Comparison of ENCODE assay signal across 8 mouse cellular contexts in the genomic region with DNA sequence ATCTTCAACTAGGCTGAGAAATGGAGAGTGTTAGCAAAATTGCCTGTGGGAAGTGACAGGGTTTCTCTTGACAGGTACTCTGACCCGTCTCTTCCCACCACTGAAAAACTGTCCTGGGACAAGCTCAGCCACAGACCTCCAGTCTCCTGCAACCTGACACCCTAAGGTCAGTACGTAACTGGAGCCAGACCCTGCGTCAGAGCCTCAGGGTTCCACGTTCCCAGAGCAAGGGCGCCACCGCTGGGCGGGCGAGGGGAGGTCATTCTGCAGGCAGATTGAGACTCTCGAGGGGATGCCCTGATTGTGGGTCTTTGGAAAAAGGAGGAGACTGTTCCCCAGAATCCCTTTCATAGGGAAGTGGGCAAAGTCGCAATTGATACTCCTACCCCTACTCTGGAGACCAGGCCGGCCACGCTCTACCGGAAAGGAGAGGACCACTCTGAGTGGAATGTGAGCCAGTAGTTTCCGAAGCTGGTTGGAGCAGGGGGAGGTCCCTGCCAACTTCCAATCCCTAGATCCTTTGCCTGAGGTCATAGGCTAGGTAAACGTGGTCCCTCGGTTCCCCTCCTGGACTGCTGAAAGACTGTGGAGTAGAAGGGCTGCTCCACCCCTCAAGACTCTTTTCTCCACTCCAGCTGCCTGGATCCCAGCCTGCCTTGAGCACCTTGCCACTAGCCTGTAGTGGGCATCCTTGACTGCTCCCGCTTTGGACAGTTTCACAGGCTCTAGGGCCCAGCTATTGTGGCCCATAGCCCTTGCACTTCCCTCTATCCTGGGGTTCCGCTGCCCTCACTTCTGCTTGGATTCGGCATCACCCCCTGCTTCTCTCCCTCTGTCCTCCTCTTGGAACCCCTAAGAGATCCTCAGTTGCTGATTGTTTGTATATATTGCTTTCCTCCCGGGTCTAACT.
DNase-seq lines count a peak whose midpoint lies in the region; ATAC-seq and TF ChIP-seq lines count a peak whose summit lies in the region.

No protein-coding gene starts in this region.

- 13% methylated on average over 20 of the region's 20 CpGs for WGBS in lung, embryonic 16.5 days

- no peaks in the 10 kb centered on the region for H3K4me1 ChIP-seq in lung, embryonic 16.5 days (replicated peaks; ENCODE audit: control insufficient read depth, insufficient read depth, low read length)

- no peak overlapping the region for H3K4me3 ChIP-seq in lung, embryonic 16.5 days (ENCODE audit: low read length)

- DNase-seq in right cerebral cortex, adult 18-20 months, result peak; percentile 13
- no peak for DNase-seq in right cerebral cortex, postnatal 36 days (ENCODE audit: low spot score in 2 of 2)
- peak; percentile 42 for DNase-seq in brain, embryonic 14.5 days (ENCODE audit: low read depth)
- DNase-seq in gastrocnemius, postnatal 25 days, result peak; percentile 38
- DNase-seq in kidney, adult 8-10 months, result peak; percentile 9 to 25
- peak; percentile 54 for DNase-seq in thymus, postnatal 4 days

- ATAC-seq in lung, embryonic 16.5 days (ENCODE audit: low read depth), result peak; percentile 82
- ATAC-seq in megakaryocyte-erythroid progenitor cell, adult 5-6 weeks (replicated peaks; ENCODE audit: low FRiP score, low TSS enrichment, poor library complexity, severe bottlenecking), result no peak

- H3K9ac ChIP-seq in lung, embryonic 16.5 days (ENCODE audit: low read length), result no peak overlapping the region

- no peak overlapping the region for H3K27ac ChIP-seq in lung, embryonic 16.5 days (ENCODE audit: low read length)

- no peaks in the 10 kb centered on the region for H3K27me3 ChIP-seq in lung, embryonic 16.5 days (ENCODE audit: control insufficient read depth, insufficient read depth, low read depth, low read length)

- H3K36me3 ChIP-seq in lung, embryonic 16.5 days (ENCODE audit: control insufficient read depth, insufficient read depth, low read length), result no peaks in the 10 kb centered on the region

- TF ChIP-seq POLR2A in brain, embryonic 14.5 days (IDR thresholded peaks at IDR 0.05; ENCODE audit: borderline replicate concordance, extremely low read depth, insufficient read depth, insufficient read length, poor library complexity, severe bottlenecking), result no peak

- peak overlapping the region; percentile 40 for H3K4me2 ChIP-seq in lung, embryonic 16.5 days (ENCODE audit: low read depth, low read length)

- TF ChIP-seq CTCF in brain, embryonic 14.5 days (IDR thresholded peaks at IDR 0.05; ENCODE audit: borderline replicate concordance, extremely low read depth, insufficient read depth, insufficient read length), result peak; percentile 56

- no peaks in the 10 kb centered on the region for H3K9me3 ChIP-seq in lung, embryonic 16.5 days (ENCODE audit: control insufficient read depth, low read length)

Comparison
In these comparisons a context has a peak if more than half of its experiments do, and no peak if none do; other contexts are left out.
1. DNase-seq: peak in right cerebral cortex, adult 18-20 months (single experiment), brain, embryonic 14.5 days (single experiment), gastrocnemius, postnatal 25 days (single experiment), kidney, adult 8-10 months (2 of 2) and thymus, postnatal 4 days (single experiment); none in right cerebral cortex, postnatal 36 days (0 of 2).